Mouse (Mus musculus): ENCODE data around the gene Socs1. TPM values are rescaled to one million over a fixed set of nuclear protein-coding genes. Genes with fewer than 3 reads are reported as not detected.

The Socs1 gene
- polyA plus RNA-seq, 1 experiment: 2.7 TPM

GRCm38 (mm10) chr16:10762569-10763180 is 22.7 kb downstream of the Socs1 start:
- TF ChIP-seq CTCF (conservative IDR thresholded peaks at IDR 0.05; ENCODE audit: insufficient read depth, insufficient read length, low read depth, low read length) (no peak), POLR2A (IDR thresholded peaks at IDR 0.05; ENCODE audit: low read depth, low read length) (no peak)
- Histone ChIP-seq H3K4me3 (ENCODE audit: insufficient read depth, low read depth, low read length) (no peak overlapping the region), H3K27ac (ENCODE audit: insufficient read depth, low read depth, low read length) (no peak overlapping the region), H3K36me3 (ENCODE audit: control insufficient read depth, insufficient read depth, low read length) (no peaks in the 10 kb centered on the region), H3K4me1 (ENCODE audit: control insufficient read depth, insufficient read depth, low read length) (no peaks in the 10 kb centered on the region), H3K27me3 (replicated peaks; ENCODE audit: control insufficient read depth, insufficient read depth, low read length) (no peaks in the 10 kb centered on the region)
- DNase-seq: no peak
- WGBS: 71% methylated on average over 5 of the region's 5 CpGs

GRCm38 (mm10) chr16:10761182-10761581 is 24.2 kb downstream of the Socs1 start:
- no peak overlapping the region for H3K27ac ChIP-seq (ENCODE audit: insufficient read depth, low read depth, low read length)
- TF ChIP-seq POLR2A (IDR thresholded peaks at IDR 0.05; ENCODE audit: low read depth, low read length): no peak
- TF ChIP-seq CTCF (conservative IDR thresholded peaks at IDR 0.05; ENCODE audit: insufficient read depth, insufficient read length, low read depth, low read length): no peak
- no peaks in the 10 kb centered on the region for H3K4me1 ChIP-seq (ENCODE audit: control insufficient read depth, insufficient read depth, low read length)
- 74% methylated on average over 8 of the region's 8 CpGs for WGBS
- no peaks in the 10 kb centered on the region for H3K36me3 ChIP-seq (ENCODE audit: control insufficient read depth, insufficient read depth, low read length)
- no peak for DNase-seq
- no peaks in the 10 kb centered on the region for H3K27me3 ChIP-seq (replicated peaks; ENCODE audit: control insufficient read depth, insufficient read depth, low read length)
- no peak overlapping the region for H3K4me3 ChIP-seq (ENCODE audit: insufficient read depth, low read depth, low read length)

DNA sequence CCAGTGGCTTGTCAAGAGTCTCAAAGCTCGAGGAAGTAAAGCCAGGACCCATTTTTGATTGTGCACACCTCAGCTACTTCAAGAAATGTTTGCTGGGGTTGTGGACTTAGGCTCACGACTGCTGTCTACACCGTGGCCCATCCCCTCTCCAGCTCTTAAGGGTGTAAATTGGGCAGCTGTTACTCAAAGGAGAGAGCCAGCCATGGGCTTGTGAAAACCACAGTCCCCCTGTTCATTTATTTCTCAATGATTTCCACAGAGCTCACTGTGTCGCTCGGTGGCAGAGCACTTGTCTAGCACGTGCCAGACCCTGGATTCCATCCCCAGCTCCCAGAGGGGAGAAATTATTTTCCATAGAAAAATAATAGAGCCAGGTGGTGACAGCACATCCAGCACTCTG is 29.2 kb downstream of the Socs1 start:
- no peaks in the 10 kb centered on the region for H3K4me1 ChIP-seq (ENCODE audit: control insufficient read depth, insufficient read depth, low read length)
- DNase-seq: no peak
- no peak overlapping the region for H3K4me3 ChIP-seq (ENCODE audit: insufficient read depth, low read depth, low read length)
- TF ChIP-seq CTCF (conservative IDR thresholded peaks at IDR 0.05; ENCODE audit: insufficient read depth, insufficient read length, low read depth, low read length) (no peak), POLR2A (IDR thresholded peaks at IDR 0.05; ENCODE audit: low read depth, low read length) (no peak)
- H3K27ac ChIP-seq (ENCODE audit: insufficient read depth, low read depth, low read length): no peak overlapping the region
- 86% methylated on average over 5 of the region's 6 CpGs for WGBS
- H3K36me3 ChIP-seq (ENCODE audit: control insufficient read depth, insufficient read depth, low read length): no peaks in the 10 kb centered on the region
- no peaks in the 10 kb centered on the region for H3K27me3 ChIP-seq (replicated peaks; ENCODE audit: control insufficient read depth, insufficient read depth, low read length)

DNA sequence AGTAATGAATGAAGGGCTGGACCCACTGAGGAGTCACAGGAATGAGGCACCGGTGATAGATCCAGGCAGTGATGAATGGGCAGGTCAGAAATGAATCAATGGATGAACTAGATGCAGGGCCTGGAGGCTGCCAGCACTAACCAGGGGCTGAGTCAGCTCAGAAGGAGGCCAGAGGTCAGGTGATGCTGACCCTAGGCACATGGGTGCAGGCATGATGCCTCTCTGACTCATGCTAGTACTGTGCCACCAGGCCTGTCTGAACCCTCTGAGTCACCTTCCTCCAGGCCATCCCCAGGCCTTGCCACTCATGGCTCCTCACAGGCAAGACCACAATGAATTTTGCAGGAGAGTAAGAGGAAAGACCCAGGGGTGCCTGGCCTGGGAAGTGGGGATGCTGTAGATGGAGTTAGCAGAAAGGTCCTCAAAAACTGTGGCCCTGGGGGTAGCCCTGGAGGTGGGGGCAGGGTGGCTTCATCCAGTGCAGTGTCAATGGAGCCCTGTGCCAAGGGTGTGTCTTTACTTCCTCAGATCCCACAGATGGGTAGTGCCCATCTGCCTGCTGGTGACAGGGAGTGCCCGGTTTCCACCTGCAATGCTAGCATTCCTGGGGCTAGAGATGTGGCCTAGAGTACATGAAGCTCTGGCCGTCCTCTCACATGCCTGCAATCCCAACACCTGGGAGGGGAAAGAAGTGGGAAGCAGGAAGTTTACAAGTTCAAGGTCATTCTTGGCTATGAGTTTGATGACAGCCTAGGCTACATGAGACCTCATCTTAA is 30.6 kb downstream of the Socs1 start:
- Histone ChIP-seq H3K27ac (ENCODE audit: insufficient read depth, low read depth, low read length) (no peak overlapping the region), H3K36me3 (ENCODE audit: control insufficient read depth, insufficient read depth, low read length) (no peaks in the 10 kb centered on the region), H3K4me3 (ENCODE audit: insufficient read depth, low read depth, low read length) (no peak overlapping the region), H3K4me1 (ENCODE audit: control insufficient read depth, insufficient read depth, low read length) (no peaks in the 10 kb centered on the region), H3K27me3 (replicated peaks; ENCODE audit: control insufficient read depth, insufficient read depth, low read length) (no peaks in the 10 kb centered on the region)
- no peak for DNase-seq
- 86% methylated on average over 3 of the region's 3 CpGs for WGBS
- no peak for TF ChIP-seq CTCF (conservative IDR thresholded peaks at IDR 0.05; ENCODE audit: insufficient read depth, insufficient read length, low read depth, low read length)
- TF ChIP-seq POLR2A (IDR thresholded peaks at IDR 0.05; ENCODE audit: low read depth, low read length): no peak

DNA sequence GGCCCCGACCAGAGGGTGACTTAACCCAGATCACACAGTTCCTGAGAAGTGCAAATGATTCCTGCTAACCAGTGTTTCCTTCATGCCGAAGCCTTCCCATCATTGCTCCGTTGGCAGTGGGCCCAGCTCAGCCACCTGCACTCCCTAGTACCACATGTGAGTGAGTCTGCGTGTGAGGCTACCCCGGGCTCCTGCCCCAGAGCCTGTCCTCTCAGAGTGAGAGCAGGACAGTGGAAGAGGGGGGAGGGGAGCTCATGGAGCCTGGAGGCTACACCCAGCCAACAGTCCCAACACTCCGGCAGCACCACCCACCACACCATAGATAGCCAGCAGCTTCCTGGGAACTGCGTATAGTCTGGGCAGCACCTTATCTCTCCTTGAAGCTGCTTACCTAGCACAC is 35.5 kb downstream of the Socs1 start:
- DNase-seq: no peak
- no peaks in the 10 kb centered on the region for H3K4me1 ChIP-seq (ENCODE audit: control insufficient read depth, insufficient read depth, low read length)
- H3K27ac ChIP-seq (ENCODE audit: insufficient read depth, low read depth, low read length): no peak overlapping the region
- no peaks in the 10 kb centered on the region for H3K36me3 ChIP-seq (ENCODE audit: control insufficient read depth, insufficient read depth, low read length)
- TF ChIP-seq CTCF (conservative IDR thresholded peaks at IDR 0.05; ENCODE audit: insufficient read depth, insufficient read length, low read depth, low read length) (no peak), POLR2A (IDR thresholded peaks at IDR 0.05; ENCODE audit: low read depth, low read length) (no peak)
- WGBS: 55% methylated on average over 7 of the region's 7 CpGs
- H3K27me3 ChIP-seq (replicated peaks; ENCODE audit: control insufficient read depth, insufficient read depth, low read length): no peaks in the 10 kb centered on the region
- H3K4me3 ChIP-seq (ENCODE audit: insufficient read depth, low read depth, low read length): no peak overlapping the region

DNA sequence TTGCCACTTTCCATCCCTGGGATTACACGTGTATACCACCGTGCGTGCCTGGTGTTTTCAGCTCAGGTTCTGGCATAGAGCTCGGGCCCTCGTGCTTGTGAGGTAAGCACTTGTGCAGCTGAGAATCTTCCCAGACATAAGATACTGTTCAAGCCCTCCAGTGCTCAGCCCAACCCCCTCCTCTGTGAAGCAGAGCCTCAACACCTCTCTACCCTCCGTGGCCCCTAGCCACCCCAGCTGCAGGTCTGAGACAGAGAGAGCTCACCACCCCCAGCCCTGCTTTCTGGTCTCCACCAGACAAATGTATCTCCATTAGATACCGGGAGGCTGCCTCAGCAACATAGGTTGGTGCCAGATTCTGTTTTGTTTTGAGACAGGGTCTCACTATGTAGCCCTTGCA is 36.1 kb downstream of the Socs1 start:
- Histone ChIP-seq H3K4me1 (ENCODE audit: control insufficient read depth, insufficient read depth, low read length) (no peaks in the 10 kb centered on the region), H3K27ac (ENCODE audit: insufficient read depth, low read depth, low read length) (no peak overlapping the region), H3K36me3 (ENCODE audit: control insufficient read depth, insufficient read depth, low read length) (no peaks in the 10 kb centered on the region), H3K27me3 (replicated peaks; ENCODE audit: control insufficient read depth, insufficient read depth, low read length) (no peaks in the 10 kb centered on the region), H3K4me3 (ENCODE audit: insufficient read depth, low read depth, low read length) (no peak overlapping the region)
- TF ChIP-seq POLR2A (IDR thresholded peaks at IDR 0.05; ENCODE audit: low read depth, low read length): no peak
- TF ChIP-seq CTCF (conservative IDR thresholded peaks at IDR 0.05; ENCODE audit: insufficient read depth, insufficient read length, low read depth, low read length): no peak
- DNase-seq: no peak
- 69% methylated on average over 7 of the region's 7 CpGs for WGBS

DNA sequence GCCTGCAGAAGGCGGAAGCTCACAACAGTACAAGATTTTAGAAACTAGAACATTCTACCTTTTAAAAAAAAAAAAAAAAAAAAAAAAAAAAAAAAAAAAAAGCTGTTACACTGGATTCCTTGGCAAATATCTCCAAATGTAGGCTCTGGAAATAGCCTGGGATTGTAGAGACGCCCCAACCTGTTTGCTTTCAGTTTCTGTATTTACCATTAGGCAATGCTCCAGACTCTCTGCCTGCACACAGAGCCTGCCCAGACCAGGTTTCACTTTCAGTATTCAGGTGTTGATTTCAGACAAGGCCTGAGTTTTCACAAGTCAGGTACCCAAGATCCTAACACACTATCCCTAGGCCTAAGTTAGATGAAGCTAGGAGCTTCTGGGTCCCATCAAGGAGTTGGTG is 44.3 kb downstream of the Socs1 start:
- Histone ChIP-seq H3K4me3 (ENCODE audit: insufficient read depth, low read depth, low read length) (no peak overlapping the region), H3K4me1 (ENCODE audit: control insufficient read depth, insufficient read depth, low read length) (peaks cover 18% of the 10 kb centered on the region), H3K27me3 (replicated peaks; ENCODE audit: control insufficient read depth, insufficient read depth, low read length) (no peaks in the 10 kb centered on the region), H3K36me3 (ENCODE audit: control insufficient read depth, insufficient read depth, low read length) (no peaks in the 10 kb centered on the region), H3K27ac (ENCODE audit: insufficient read depth, low read depth, low read length) (peak overlapping the region; percentile 19; the same call in 1 of the 2 replicates)
- 61% methylated on average over 2 of the region's 2 CpGs for WGBS
- peak; percentile 78 for DNase-seq
- TF ChIP-seq CTCF (conservative IDR thresholded peaks at IDR 0.05; ENCODE audit: insufficient read depth, insufficient read length, low read depth, low read length) (no peak), POLR2A (IDR thresholded peaks at IDR 0.05; ENCODE audit: low read depth, low read length) (no peak)

Data from kidney, adult 2 months (tissue).